Mouse (Mus musculus) midbrain, embryonic 13.5 days (tissue): Measurements from ENCODE around the gene Osbpl3. TPM values are rescaled to one million over a fixed set of nuclear protein-coding genes. Genes with fewer than 3 reads are reported as not detected.

Experiments
- ATAC-seq: fragments of 200-750 bp; cut with Nextera tagmentation; 2 replicates; pipeline ENCODE4 v1.8.0; 2017; ENCODE audit warnings: mild to moderate bottlenecking, moderate TSS enrichment, moderate library complexity
- H3K27ac ChIP-seq: fragments of 300-500 bp; sonication (generic); 2 replicates; pipeline ENCODE4 v1.5.1; 2015; ENCODE audit warnings: inconsistent platforms, mild to moderate bottlenecking, moderate library complexity
- H3K27me3 ChIP-seq: fragments of 300-500 bp; sonication (generic); 2 replicates; pipeline ENCODE4 v1.6.1; 2015; ENCODE audit warnings: mild to moderate bottlenecking, inconsistent platforms
- H3K36me3 ChIP-seq: fragments of 300-500 bp; sonication (generic); 2 replicates; pipeline ENCODE4 v1.6.1; 2015; ENCODE audit warnings: mild to moderate bottlenecking, inconsistent platforms
- H3K4me1 ChIP-seq: fragments of 300-500 bp; sonication (generic); replicated peaks from 2 replicates; pipeline ENCODE4 v1.6.1; 2015; ENCODE audit warnings: inconsistent platforms
- H3K4me2 ChIP-seq: fragments of 300-500 bp; sonication (generic); replicated peaks from 2 replicates; pipeline ENCODE4 v1.6.1; 2015; ENCODE audit warnings: moderate library complexity, mild to moderate bottlenecking, inconsistent platforms
- H3K4me3 ChIP-seq: fragments of 300-500 bp; sonication (generic); replicated peaks from 2 replicates; pipeline ENCODE4 v1.5.1; 2015; ENCODE audit warnings: mild to moderate bottlenecking, inconsistent platforms
- H3K9ac ChIP-seq: fragments of 300-500 bp; sonication (generic); replicated peaks from 2 replicates; pipeline ENCODE4 v1.6.1; 2015; ENCODE audit warnings: mild to moderate bottlenecking, inconsistent platforms
- H3K9me3 ChIP-seq: fragments of 300-500 bp; sonication (generic); 2 replicates; pipeline ENCODE4 v1.6.1; 2016; ENCODE audit warnings: mild to moderate bottlenecking, inconsistent platforms
- WGBS: fragments of 180-500 bp; shearing (Covaris S2); methylation state at CpG from one replicate; pipeline ENCODE4 v1.1.7; 2015; 5-methylcytosine and 5-hydroxymethylcytosine counted together
- polyA plus RNA-seq: library from polyadenylated mRNA; unstranded; fragments of >200 nt; fragmentation: Nextera tagmentation; extraction: Ambion mirVana; gene quantifications from 2 replicates; pipeline ENCODE4 v1.2.1, GENCODE M21; 2015

The Osbpl3 gene
- polyA plus RNA-seq, 1 experiment from 2014 or later: 6.7 TPM

- H3K9me3 ChIP-seq: no peaks in the 10 kb centered on the region
- no peaks in the 10 kb centered on the region for H3K36me3 ChIP-seq
- no peak overlapping the region for H3K4me2 ChIP-seq
- no peak overlapping the region for H3K4me3 ChIP-seq
- 92% methylated on average over 6 of the region's 6 CpGs for WGBS
- no peaks in the 10 kb centered on the region; the same call in 1 of the 2 replicates for H3K4me1 ChIP-seq
- no peaks in the 10 kb centered on the region for H3K27me3 ChIP-seq
- ATAC-seq: no peak
- no peak overlapping the region for H3K27ac ChIP-seq
- H3K9ac ChIP-seq: no peak overlapping the region
Observed at GRCm38 (mm10) chr6:50398324-50398723, 57.7 kb downstream of the Osbpl3 start.

- Histone ChIP-seq H3K9ac (no peak overlapping the region), H3K27me3 (no peaks in the 10 kb centered on the region), H3K27ac (no peak overlapping the region), H3K4me2 (no peak overlapping the region), H3K36me3 (no peaks in the 10 kb centered on the region), H3K4me3 (no peak overlapping the region), H3K9me3 (no peaks in the 10 kb centered on the region), H3K4me1 (no peaks in the 10 kb centered on the region; the same call in 1 of the 2 replicates)
- 76% methylated on average over 5 of the region's 5 CpGs for WGBS
- ATAC-seq: no peak
Observed at GRCm38 (mm10) chr6:50397116-50397515, 58.9 kb downstream of the Osbpl3 start.

GRCm38 (mm10) chr6:50395641-50396312 lies 60.2 kb downstream of the Osbpl3 start:
- no peaks in the 10 kb centered on the region for H3K27me3 ChIP-seq
- no peak overlapping the region for H3K4me3 ChIP-seq
- H3K4me2 ChIP-seq: no peak overlapping the region
- 72% methylated on average over 7 of the region's 7 CpGs for WGBS
- ATAC-seq: no peak
- no peaks in the 10 kb centered on the region; the same call in 1 of the 2 replicates for H3K4me1 ChIP-seq
- no peak overlapping the region for H3K9ac ChIP-seq
- H3K27ac ChIP-seq: no peak overlapping the region
- H3K36me3 ChIP-seq: no peaks in the 10 kb centered on the region
- no peaks in the 10 kb centered on the region for H3K9me3 ChIP-seq

GRCm38 (mm10) chr6:50394432-50394831 lies 61.6 kb downstream of the Osbpl3 start:
- ATAC-seq: no peak
- H3K4me2 ChIP-seq: no peak overlapping the region
- WGBS: 88% methylated on average over 3 of the region's 3 CpGs

GRCm38 (mm10) chr6:50393960-50394359 lies 62.0 kb downstream of the Osbpl3 start:
- ATAC-seq: no peak
- H3K4me3 ChIP-seq: no peak overlapping the region
- H3K27ac ChIP-seq: no peak overlapping the region
- H3K27me3 ChIP-seq: no peaks in the 10 kb centered on the region
- H3K36me3 ChIP-seq: no peaks in the 10 kb centered on the region
- H3K9me3 ChIP-seq: no peaks in the 10 kb centered on the region
- 93% methylated on average over 8 of the region's 8 CpGs for WGBS
- H3K9ac ChIP-seq: no peak overlapping the region
- H3K4me1 ChIP-seq: no peaks in the 10 kb centered on the region; the same call in 1 of the 2 replicates
- H3K4me2 ChIP-seq: no peak overlapping the region

More at GRCm38 (mm10) chr6:50394432-50394831, 61.6 kb downstream of the Osbpl3 start:
- Histone ChIP-seq H3K27ac (no peak overlapping the region), H3K27me3 (no peaks in the 10 kb centered on the region), H3K9me3 (no peaks in the 10 kb centered on the region), H3K4me1 (no peaks in the 10 kb centered on the region; the same call in 1 of the 2 replicates), H3K4me3 (no peak overlapping the region), H3K36me3 (no peaks in the 10 kb centered on the region), H3K9ac (no peak overlapping the region)

GRCm38 (mm10) chr6:50391951-50392350 lies 64.0 kb downstream of the Osbpl3 start:
- Histone ChIP-seq H3K4me1 (no peaks in the 10 kb centered on the region; the same call in 1 of the 2 replicates), H3K27ac (no peak overlapping the region), H3K27me3 (no peaks in the 10 kb centered on the region), H3K4me2 (no peak overlapping the region), H3K9ac (no peak overlapping the region), H3K36me3 (no peaks in the 10 kb centered on the region), H3K9me3 (no peaks in the 10 kb centered on the region), H3K4me3 (no peak overlapping the region)
- no peak for ATAC-seq
- WGBS: 78% methylated on average over 3 of the region's 3 CpGs

- no peak for ATAC-seq
- H3K27ac ChIP-seq: no peak overlapping the region
- no peaks in the 10 kb centered on the region for H3K36me3 ChIP-seq
- no peaks in the 10 kb centered on the region for H3K27me3 ChIP-seq
- H3K4me1 ChIP-seq: no peaks in the 10 kb centered on the region
- H3K9ac ChIP-seq: no peak overlapping the region
- H3K4me2 ChIP-seq: no peak overlapping the region
- H3K4me3 ChIP-seq: no peak overlapping the region
- WGBS: 88% methylated on average over 5 of the region's 5 CpGs
- no peaks in the 10 kb centered on the region for H3K9me3 ChIP-seq
Observed at GRCm38 (mm10) chr6:50390313-50390712, 65.7 kb downstream of the Osbpl3 start.

- H3K4me2 ChIP-seq: no peak overlapping the region
- no peak for ATAC-seq
- no peak overlapping the region for H3K9ac ChIP-seq
- H3K27me3 ChIP-seq: no peaks in the 10 kb centered on the region
- no peak overlapping the region for H3K27ac ChIP-seq
- no peaks in the 10 kb centered on the region for H3K9me3 ChIP-seq
- no peak overlapping the region for H3K4me3 ChIP-seq
- no peaks in the 10 kb centered on the region for H3K36me3 ChIP-seq
- no peaks in the 10 kb centered on the region for H3K4me1 ChIP-seq
- 80% methylated on average over 5 of the region's 5 CpGs for WGBS
Observed at GRCm38 (mm10) chr6:50387629-50388028, 68.4 kb downstream of the Osbpl3 start.

GRCm38 (mm10) chr6:50386497-50386896 lies 69.5 kb downstream of the Osbpl3 start:
- Histone ChIP-seq H3K4me2 (no peak overlapping the region), H3K4me3 (no peak overlapping the region)
- WGBS: 86% methylated on average over 4 of the region's 4 CpGs

GRCm38 (mm10) chr6:50385451-50386013 lies 70.5 kb downstream of the Osbpl3 start:
- 93% methylated on average over 8 of the region's 8 CpGs for WGBS
- ATAC-seq: no peak

More at GRCm38 (mm10) chr6:50386497-50386896, 69.5 kb downstream of the Osbpl3 start:
- Histone ChIP-seq H3K9me3 (no peaks in the 10 kb centered on the region), H3K9ac (no peak overlapping the region), H3K27me3 (no peaks in the 10 kb centered on the region), H3K27ac (no peak overlapping the region), H3K36me3 (no peaks in the 10 kb centered on the region), H3K4me1 (no peaks in the 10 kb centered on the region)
- no peak for ATAC-seq

GRCm38 (mm10) chr6:50382711-50383110 lies 73.3 kb downstream of the Osbpl3 start:
- H3K4me1 ChIP-seq: no peaks in the 10 kb centered on the region
- no peaks in the 10 kb centered on the region for H3K27me3 ChIP-seq
- no peak overlapping the region for H3K9ac ChIP-seq
- ATAC-seq: no peak
- no peak overlapping the region for H3K4me2 ChIP-seq
- WGBS: 87% methylated on average over 7 of the region's 7 CpGs
- no peaks in the 10 kb centered on the region for H3K9me3 ChIP-seq
- H3K4me3 ChIP-seq: no peak overlapping the region
- no peaks in the 10 kb centered on the region for H3K36me3 ChIP-seq
- no peak overlapping the region for H3K27ac ChIP-seq

More at GRCm38 (mm10) chr6:50385451-50386013, 70.5 kb downstream of the Osbpl3 start:
- Histone ChIP-seq H3K4me3 (no peak overlapping the region), H3K4me2 (no peak overlapping the region), H3K9me3 (no peaks in the 10 kb centered on the region), H3K27ac (no peak overlapping the region), H3K9ac (no peak overlapping the region), H3K36me3 (no peaks in the 10 kb centered on the region), H3K4me1 (no peaks in the 10 kb centered on the region), H3K27me3 (no peaks in the 10 kb centered on the region)

GRCm38 (mm10) chr6:50382196-50382595 lies 73.8 kb downstream of the Osbpl3 start:
- no peak overlapping the region for H3K9ac ChIP-seq
- ATAC-seq: no peak
- no peak overlapping the region for H3K4me3 ChIP-seq
- H3K27me3 ChIP-seq: no peaks in the 10 kb centered on the region
- H3K4me2 ChIP-seq: no peak overlapping the region
- H3K36me3 ChIP-seq: no peaks in the 10 kb centered on the region
- no peaks in the 10 kb centered on the region for H3K4me1 ChIP-seq
- H3K27ac ChIP-seq: no peak overlapping the region
- H3K9me3 ChIP-seq: no peaks in the 10 kb centered on the region
- WGBS: 62% methylated on average over 8 of the region's 8 CpGs
